Mouse (Mus musculus) MEL (cell line): ENCODE measurements around the gene Spag7. TPM values are rescaled to one million over a fixed set of nuclear protein-coding genes. Genes with fewer than 3 reads are reported as not detected.

Source experiments
- DNase-seq: peaks from one replicate; pipeline ENCODE4 v3.0.0; 2011; ENCODE audit warnings: low read depth, low spot score
- H3K27ac ChIP-seq: 2 replicates; pipeline ENCODE4 v1.5.1; 2012; ENCODE audit warnings: low read depth, mild to moderate bottlenecking, control low read depth, low read length, moderate library complexity; ENCODE audit not compliant: control insufficient read depth
- H3K27me3 ChIP-seq, 2 experiments: fragments of 150-350 bp in 1 of 2; sonication (generic) in 1 of 2; 2 replicates each; pipeline ENCODE4 v1.6.1; 2012; ENCODE audit warnings: low read length in 2 of 2, mild to moderate bottlenecking in 2 of 2, improper control_type of control experiment in 1 of 2, moderate library complexity in 1 of 2; ENCODE audit not compliant: insufficient read depth in 2 of 2, control insufficient read depth in 1 of 2
- H3K36me3 ChIP-seq, 2 experiments: 2 replicates each; pipeline ENCODE4 v1.6.1; 2012 to 2014; ENCODE audit warnings: low read length in 2 of 2, improper control_type of control experiment in 1 of 2, inconsistent platforms in 1 of 2, mild to moderate bottlenecking in 1 of 2; ENCODE audit not compliant: insufficient read depth in 2 of 2, control insufficient read depth in 1 of 2
- H3K4me1 ChIP-seq, 2 experiments: fragments of 150-350 bp in 1 of 2; sonication (generic) in 1 of 2; 2 replicates each; pipeline ENCODE4 v1.6.1; 2012; ENCODE audit warnings: low read length in 2 of 2, improper control_type of control experiment in 1 of 2, mild to moderate bottlenecking in 1 of 2; ENCODE audit not compliant: insufficient read depth in 2 of 2, control insufficient read depth in 1 of 2
- H3K4me3 ChIP-seq, 2 experiments: fragments of 150-350 bp in 1 of 2; sonication (generic) in 1 of 2; 2 replicates each; pipeline ENCODE4 v1.5.1; 2012; ENCODE audit warnings: low read depth in 2 of 2, low read length in 2 of 2, mild to moderate bottlenecking in 2 of 2, moderate library complexity in 2 of 2, control low read depth in 1 of 2, improper control_type of control experiment in 1 of 2; ENCODE audit not compliant: control insufficient read depth in 1 of 2, insufficient read depth in 1 of 2
- H3K79me2 ChIP-seq: 2 replicates; pipeline ENCODE4 v1.6.1; 2012; ENCODE audit warnings: mild to moderate bottlenecking, low read length, moderate library complexity; ENCODE audit not compliant: control insufficient read depth, poor library complexity, insufficient read depth
- H3K9ac ChIP-seq: 2 replicates; pipeline ENCODE4 v1.6.1; 2012; ENCODE audit warnings: low read depth, mild to moderate bottlenecking, control low read depth, low read length, moderate library complexity; ENCODE audit not compliant: control insufficient read depth, poor library complexity, severe bottlenecking
- H3K9me3 ChIP-seq: fragments of 150-350 bp; sonication (generic); replicated peaks from 2 replicates; pipeline ENCODE4 v1.6.1; 2012; ENCODE audit warnings: mild to moderate bottlenecking, low read length, improper control_type of control experiment, moderate library complexity; ENCODE audit not compliant: insufficient read depth
- BHLHE40 ChIP-seq: IDR thresholded peaks from 2 replicates; pipeline ENCODE4 v1.6.1; 2012; ENCODE audit warnings: low read depth, mild to moderate bottlenecking, inconsistent platforms, low read length, improper control_type of control experiment, borderline replicate concordance
- CHD1 ChIP-seq: IDR thresholded peaks from 2 replicates; pipeline ENCODE4 v1.6.1; 2012; ENCODE audit warnings: low read depth, mild to moderate bottlenecking, inconsistent platforms, low read length, improper control_type of control experiment
- CHD2 ChIP-seq: IDR thresholded peaks from 2 replicates; pipeline ENCODE4 v1.6.1; 2011; ENCODE audit warnings: low read length, improper control_type of control experiment
- CTCF ChIP-seq, 3 experiments: IDR thresholded peaks in 2 of 3; conservative IDR thresholded peaks in 1 of 3; 2 replicates each; pipeline ENCODE4 v1.5.1; 2011 to 2012; ENCODE audit warnings: low read length in 3 of 3, low read depth in 2 of 3, mild to moderate bottlenecking in 2 of 3, improper control_type of control experiment in 1 of 3, inconsistent platforms in 1 of 3, mixed read lengths in 1 of 3, moderate library complexity in 1 of 3; ENCODE audit not compliant: control insufficient read depth in 1 of 3, insufficient read depth in 1 of 3, poor library complexity in 1 of 3, severe bottlenecking in 1 of 3
- ELF1 ChIP-seq: IDR thresholded peaks from 2 replicates; pipeline ENCODE4 v1.6.1; 2014; ENCODE audit warnings: low read depth, mild to moderate bottlenecking, inconsistent platforms, low read length, improper control_type of control experiment, moderate library complexity
- EP300 ChIP-seq, 2 experiments: IDR thresholded peaks; 2 replicates each; pipeline ENCODE4 v1.6.1; 2011; ENCODE audit warnings: improper control_type of control experiment in 2 of 2, low read length in 2 of 2, low read depth in 1 of 2, mild to moderate bottlenecking in 1 of 2
- ETS1 ChIP-seq: IDR thresholded peaks from 2 replicates; pipeline ENCODE4 v1.6.1; 2012; ENCODE audit warnings: low read depth, mild to moderate bottlenecking, inconsistent platforms, low read length, improper control_type of control experiment, moderate library complexity
- GABPA ChIP-seq: IDR thresholded peaks from 2 replicates; pipeline ENCODE4 v1.6.1; 2012; ENCODE audit warnings: low read depth, mild to moderate bottlenecking, inconsistent platforms, low read length, improper control_type of control experiment, moderate library complexity
- GATA1 ChIP-seq: IDR thresholded peaks from 2 replicates; pipeline ENCODE4 v1.6.1; 2011; ENCODE audit warnings: low read depth, low read length, improper control_type of control experiment
- HCFC1 ChIP-seq: IDR thresholded peaks from 2 replicates; pipeline ENCODE4 v1.6.1; 2012; ENCODE audit warnings: low read depth, mild to moderate bottlenecking, inconsistent platforms, low read length, improper control_type of control experiment, moderate library complexity
- JUND ChIP-seq: IDR thresholded peaks from 2 replicates; pipeline ENCODE4 v1.6.1; 2011; ENCODE audit warnings: low read depth, mild to moderate bottlenecking, improper control_type of control experiment, low read length
- KAT2A ChIP-seq: conservative IDR thresholded peaks from 2 replicates; pipeline ENCODE4 v1.6.1; 2012; ENCODE audit warnings: low read depth, low read length, improper control_type of control experiment, inconsistent platforms
- MAFK ChIP-seq: IDR thresholded peaks from 2 replicates; pipeline ENCODE4 v1.6.1; 2011; ENCODE audit warnings: low read depth, mild to moderate bottlenecking, low read length, improper control_type of control experiment, borderline replicate concordance
- MAX ChIP-seq: IDR thresholded peaks from 2 replicates; pipeline ENCODE4 v1.6.1; 2011; ENCODE audit warnings: low read length, improper control_type of control experiment
- MAZ ChIP-seq: IDR thresholded peaks from 2 replicates; pipeline ENCODE4 v1.6.1; 2012; ENCODE audit warnings: low read depth, mild to moderate bottlenecking, inconsistent platforms, low read length, improper control_type of control experiment
- MEF2A ChIP-seq: IDR thresholded peaks from 2 replicates; pipeline ENCODE4 v1.6.1; 2014; ENCODE audit warnings: low read depth, mild to moderate bottlenecking, inconsistent platforms, low read length, improper control_type of control experiment; ENCODE audit not compliant: poor library complexity, insufficient replicate concordance, severe bottlenecking; ENCODE audit errors: extremely low read depth
- MXI1 ChIP-seq: IDR thresholded peaks from 2 replicates; pipeline ENCODE4 v1.6.1; 2011; ENCODE audit warnings: mild to moderate bottlenecking, low read depth, low read length, improper control_type of control experiment
- MYB ChIP-seq: IDR thresholded peaks from 2 replicates; pipeline ENCODE4 v1.6.1; 2011; ENCODE audit warnings: mild to moderate bottlenecking, low read depth, low read length, improper control_type of control experiment
- MYC ChIP-seq: IDR thresholded peaks from 2 replicates; pipeline ENCODE4 v1.6.1; 2011; ENCODE audit warnings: low read depth, mild to moderate bottlenecking, low read length, improper control_type of control experiment, moderate library complexity
- NELFE ChIP-seq: IDR thresholded peaks from 2 replicates; pipeline ENCODE4 v1.6.1; 2011; ENCODE audit warnings: low read depth, low read length, improper control_type of control experiment
- NRF1 ChIP-seq: IDR thresholded peaks from 2 replicates; pipeline ENCODE4 v1.6.1; 2014; ENCODE audit warnings: low read depth, mild to moderate bottlenecking, inconsistent platforms, low read length, improper control_type of control experiment, moderate library complexity; ENCODE audit not compliant: poor library complexity, insufficient read depth, severe bottlenecking
- POLR2A ChIP-seq, 2 experiments: IDR thresholded peaks; 2 replicates each; pipeline ENCODE4 v1.6.1; 2011 to 2012; ENCODE audit warnings: low read length in 2 of 2, mild to moderate bottlenecking in 2 of 2, control low read depth in 1 of 2, improper control_type of control experiment in 1 of 2, low read depth in 1 of 2, moderate library complexity in 1 of 2; ENCODE audit not compliant: control insufficient read depth in 1 of 2, insufficient read depth in 1 of 2, poor library complexity in 1 of 2
- POLR2AphosphoS2 ChIP-seq: IDR thresholded peaks from 2 replicates; pipeline ENCODE4 v1.6.1; 2011; ENCODE audit warnings: low read length, improper control_type of control experiment
- RAD21 ChIP-seq: IDR thresholded peaks from 2 replicates; pipeline ENCODE4 v1.6.1; 2011; ENCODE audit warnings: mild to moderate bottlenecking, low read depth, low read length, improper control_type of control experiment
- RCOR1 ChIP-seq: IDR thresholded peaks from 2 replicates; pipeline ENCODE4 v1.6.1; 2012; ENCODE audit warnings: low read depth, mild to moderate bottlenecking, inconsistent platforms, low read length, improper control_type of control experiment
- SIN3A ChIP-seq: IDR thresholded peaks from 2 replicates; pipeline ENCODE4 v1.6.1; 2012; ENCODE audit warnings: low read length, improper control_type of control experiment, inconsistent platforms
- SMC3 ChIP-seq: IDR thresholded peaks from 2 replicates; pipeline ENCODE4 v1.6.1; 2011; ENCODE audit warnings: low read depth, low read length, improper control_type of control experiment
- TAL1 ChIP-seq: IDR thresholded peaks from 2 replicates; pipeline ENCODE4 v1.6.1; 2012; ENCODE audit warnings: mild to moderate bottlenecking, inconsistent platforms, low read length, moderate library complexity, mixed read lengths
- TBP ChIP-seq: IDR thresholded peaks from 2 replicates; pipeline ENCODE4 v1.8.0; 2011; ENCODE audit warnings: low read depth, low read length, improper control_type of control experiment
- TCF12 ChIP-seq: IDR thresholded peaks from 2 replicates; pipeline ENCODE4 v1.6.1; 2014; ENCODE audit warnings: low read depth, mild to moderate bottlenecking, inconsistent platforms, low read length, improper control_type of control experiment, moderate library complexity
- UBTF ChIP-seq: IDR thresholded peaks from 2 replicates; pipeline ENCODE4 v1.6.1; 2012; ENCODE audit warnings: low read depth, mild to moderate bottlenecking, inconsistent platforms, low read length, improper control_type of control experiment, moderate library complexity, borderline replicate concordance; ENCODE audit not compliant: insufficient read depth
- USF1 ChIP-seq: IDR thresholded peaks from 2 replicates; pipeline ENCODE4 v1.6.1; 2014; ENCODE audit warnings: low read depth, mild to moderate bottlenecking, inconsistent platforms, low read length, improper control_type of control experiment, moderate library complexity
- USF2 ChIP-seq, 2 experiments: IDR thresholded peaks; 2 replicates each; pipeline ENCODE4 v1.6.1; 2011 to 2012; ENCODE audit warnings: improper control_type of control experiment in 2 of 2, low read length in 2 of 2, borderline replicate concordance in 1 of 2, inconsistent platforms in 1 of 2, low read depth in 1 of 2, mild to moderate bottlenecking in 1 of 2; ENCODE audit not compliant: insufficient read depth in 1 of 2
- ZC3H11A ChIP-seq: IDR thresholded peaks from 2 replicates; pipeline ENCODE4 v1.6.1; 2012; ENCODE audit warnings: low read depth, mild to moderate bottlenecking, inconsistent platforms, low read length, improper control_type of control experiment
- ZMIZ1 ChIP-seq: IDR thresholded peaks from 2 replicates; pipeline ENCODE4 v1.6.1; 2012; ENCODE audit warnings: low read depth, mild to moderate bottlenecking, inconsistent platforms, low read length, improper control_type of control experiment, moderate library complexity
- polyA plus RNA-seq, 2 experiments: library from polyadenylated mRNA; stranded (reverse) in 1 of 2; unstranded in 1 of 2; fragments of >175 nt in 1 of 2; fragments of >200 nt in 1 of 2; gene quantifications; 2 replicates each; pipeline versions ENCODE4 v1.2.1 to v1.2.4; 2012; ENCODE audit warnings: low replicate concordance in 2 of 2, low read depth in 1 of 2; ENCODE audit not compliant: insufficient read length in 2 of 2, insufficient read depth in 1 of 2, missing spikeins in 1 of 2
- total RNA-seq: library from RNA; depleted of rRNA; stranded (reverse); fragments of 300-350 nt; gene quantifications from 2 replicates; pipeline ENCODE4 v1.2.3, GENCODE M21; 2012

Spag7 gene
- total and polyA plus RNA-seq, 3 experiments: 76.4 to 99.6 TPM; not detected in 1

GRCm38 (mm10) chr11:70650322-70651175 lies 18.7 kb downstream of the Spag7 start:
- Histone ChIP-seq H3K36me3 (peaks cover 17 to 52% of the 10 kb centered on the region in 2 experiments), H3K27ac (peak overlapping the region; percentile 95), H3K79me2 (peaks cover 79% of the 10 kb centered on the region), H3K27me3 (no peaks in the 10 kb centered on the region), H3K4me1 (peaks cover 12 to 49% of the 10 kb centered on the region in 2 experiments), H3K9ac (peak overlapping the region; percentile 99), H3K9me3 (no peaks in the 10 kb centered on the region), H3K4me3 (peak overlapping the region in 1 of 2 experiments; percentile 1; a peak in 1 of 4 replicates)
- DNase-seq: peak; percentile 95
- TF ChIP-seq CHD2: no peak
- TF ChIP-seq ZMIZ1: peak; percentile 72
- peak; percentile 78 for TF ChIP-seq SIN3A
- peak; percentile 83 for TF ChIP-seq GATA1
- no peak for TF ChIP-seq BHLHE40
- TF ChIP-seq ELF1: 0 out of 2 replicates have a peak, but pooled peaks have one; percentile 41
- peak; percentile 70 for TF ChIP-seq ETS1
- no peak for TF ChIP-seq UBTF
- TF ChIP-seq HCFC1: peak; percentile 53; the same call in 1 of the 2 replicates
- TF ChIP-seq TCF12: 0 out of 2 replicates have a peak, but pooled peaks have one; percentile 30
- TF ChIP-seq MAX: no peak
- no peak for TF ChIP-seq MAFK
- TF ChIP-seq POLR2AphosphoS2: peak; percentile 72; the same call in 1 of the 2 replicates
- TF ChIP-seq ZC3H11A: no peak
- TF ChIP-seq CHD1: no peak
- TF ChIP-seq GABPA: no peak
- no peak for TF ChIP-seq USF2 (IDR thresholded peaks at IDR 0.05; ENCODE audit: borderline replicate concordance in 1 of 2, insufficient read depth in 1 of 2, low read depth in 1 of 2, low read length in 2 of 2)
- TF ChIP-seq TBP: no peak
- no peak for TF ChIP-seq TAL1
- TF ChIP-seq NELFE: peak; percentile 43
- peak in 1 of 2 experiments; percentile 49; a peak in 2 of 4 replicates for TF ChIP-seq EP300 (IDR thresholded peaks at IDR 0.05; ENCODE audit: low read depth in 1 of 2, low read length in 2 of 2)
- TF ChIP-seq NRF1: no peak
- TF ChIP-seq MYC: no peak
- TF ChIP-seq JUND: 0 out of 2 replicates have a peak, but pooled peaks have one; percentile 26
- TF ChIP-seq RCOR1: peak; percentile 62; the same call in 1 of the 2 replicates
- TF ChIP-seq MEF2A: no peak
- TF ChIP-seq MYB: no peak
- peak in 1 of 2 experiments; percentile 62; a peak in 1 of 4 replicates for TF ChIP-seq POLR2A (IDR thresholded peaks at IDR 0.05; ENCODE audit: control insufficient read depth in 1 of 2, insufficient read depth in 1 of 2, low read depth in 1 of 2, low read length in 2 of 2, poor library complexity in 1 of 2)
- no peak for TF ChIP-seq MXI1
- peak; percentile 98 for TF ChIP-seq MAZ
- TF ChIP-seq CTCF (IDR thresholded peaks at IDR 0.05 in 2 of 3, conservative IDR thresholded peaks at IDR 0.05 in 1 of 3; ENCODE audit: control insufficient read depth in 1 of 3, insufficient read depth in 1 of 3, low read depth in 2 of 3, low read length in 3 of 3, poor library complexity in 1 of 3, severe bottlenecking in 1 of 3): no peak
- peak; percentile 16; the same call in 1 of the 2 replicates for TF ChIP-seq SMC3
- no peak for TF ChIP-seq USF1
- no peak for TF ChIP-seq RAD21
- TF ChIP-seq KAT2A: no peak
